Mouse (Mus musculus) intestine, embryonic 15.5 days (tissue): Measurements from ENCODE around the gene Gm6034. TPM values are rescaled to one million over a fixed set of nuclear protein-coding genes. Genes with fewer than 3 reads are reported as not detected.
"Not testable (repeated sequence)": the region's sequence is repeated elsewhere in the genome, so short reads cannot be mapped to it uniquely, and the experiment has no call there.

ENCODE experiments used
- ATAC-seq: fragments of 200-750 bp; cut with Nextera tagmentation; 2 replicates; pipeline ENCODE4 v1.8.0; 2017; ENCODE audit warnings: moderate TSS enrichment, moderate library complexity
- H3K27ac ChIP-seq: fragments of 300-500 bp; sonication (generic); 2 replicates; pipeline ENCODE4 v1.5.1; 2015; ENCODE audit warnings: mild to moderate bottlenecking, inconsistent platforms
- H3K27me3 ChIP-seq: fragments of 300-500 bp; sonication (generic); replicated peaks from 2 replicates; pipeline ENCODE4 v1.6.1; 2015; ENCODE audit warnings: inconsistent platforms
- H3K36me3 ChIP-seq: fragments of 300-500 bp; sonication (generic); 2 replicates; pipeline ENCODE4 v1.6.1; 2015; ENCODE audit warnings: inconsistent platforms
- H3K4me1 ChIP-seq: fragments of 300-500 bp; sonication (generic); replicated peaks from 2 replicates; pipeline ENCODE4 v1.6.1; 2015; ENCODE audit warnings: inconsistent platforms
- H3K4me2 ChIP-seq: fragments of 300-500 bp; sonication (generic); replicated peaks from 2 replicates; pipeline ENCODE4 v1.6.1; 2015; ENCODE audit warnings: mild to moderate bottlenecking, inconsistent platforms
- H3K4me3 ChIP-seq: fragments of 300-500 bp; sonication (generic); replicated peaks from 2 replicates; pipeline ENCODE4 v1.5.1; 2015; ENCODE audit warnings: inconsistent platforms
- H3K9ac ChIP-seq: fragments of 300-500 bp; sonication (generic); 2 replicates; pipeline ENCODE4 v1.6.1; 2015; ENCODE audit warnings: inconsistent platforms
- H3K9me3 ChIP-seq: fragments of 300-500 bp; sonication (generic); 2 replicates; pipeline ENCODE4 v1.6.1; 2016; ENCODE audit warnings: inconsistent platforms
- WGBS: fragments of 180-500 bp; shearing (Covaris S2); methylation state at CpG from one replicate; pipeline ENCODE4 v1.1.7; 2015; 5-methylcytosine and 5-hydroxymethylcytosine counted together
- polyA plus RNA-seq: library from polyadenylated mRNA; unstranded; fragments of >200 nt; fragmentation: Nextera tagmentation; extraction: Ambion mirVana; gene quantifications from 2 replicates; pipeline ENCODE4 v1.2.1, GENCODE M21; 2015

Gm6034 gene
- polyA plus RNA-seq: 0.11 and 0.25 TPM in 2 replicates

- peak within 1 kb of the TSS; percentile 41 for H3K4me3 ChIP-seq
- ATAC-seq: peak; percentile 99
- H3K4me2 ChIP-seq: peak within 1 kb of the TSS; percentile 78
- H3K27ac ChIP-seq: 0 out of 2 replicates have a peak within 1 kb of the TSS, but pooled peaks have one; percentile 22
- H3K9ac ChIP-seq: peak within 1 kb of the TSS; percentile 37
- not testable (repeated sequence) for H3K4me1 ChIP-seq, H3K36me3 ChIP-seq, H3K27me3 ChIP-seq, H3K9me3 ChIP-seq
- under 1% methylated on average over 12 of the region's 12 CpGs for WGBS
Observed at GRCm38 (mm10) chr17:36042610-36043169, at the start of gene Gm6034, which contains the start of gene H2-T22. TSS of gene Gm6034 (plus strand) at chr17:36042961. TSS of gene H2-T22 (minus strand) at chr17:36042747.

- H3K27me3 ChIP-seq: no peaks in the 10 kb centered on the region
- peaks cover 14% of the 10 kb centered on the region for H3K4me1 ChIP-seq
- WGBS: 6% methylated on average over 17 of the region's 17 CpGs
- no peak overlapping the region for H3K27ac ChIP-seq
- peak overlapping the region; percentile 66 for H3K4me2 ChIP-seq
- no peak overlapping the region; the same call in 1 of the 2 replicates for H3K4me3 ChIP-seq
- H3K9me3 ChIP-seq: no peaks in the 10 kb centered on the region
- 0 out of 2 replicates have a peak, but pooled peaks cover 7% of the 10 kb centered on the region for H3K36me3 ChIP-seq
- H3K9ac ChIP-seq: no peak overlapping the region
- ATAC-seq: peak; percentile 68
Observed at GRCm38 (mm10) chr17:35993675-35994074, 49.1 kb upstream of the Gm6034 start.

- Histone ChIP-seq H3K4me3 (peak overlapping the region; percentile 45), H3K4me1 (peaks cover 14% of the 10 kb centered on the region), H3K27me3 (no peaks in the 10 kb centered on the region), H3K4me2 (peak overlapping the region; percentile 66), H3K9ac (peak overlapping the region; percentile 43), H3K27ac (no peak overlapping the region), H3K36me3 (0 out of 2 replicates have a peak, but pooled peaks cover 3% of the 10 kb centered on the region), H3K9me3 (no peaks in the 10 kb centered on the region)
- WGBS: 4% methylated on average over 31 of the region's 31 CpGs
- peak; percentile 71 for ATAC-seq
Observed at GRCm38 (mm10) chr17:35994175-35994878, 48.4 kb upstream of the Gm6034 start.

- Histone ChIP-seq H3K4me3 (peak overlapping the region; percentile 45), H3K9ac (peak overlapping the region; percentile 43), H3K4me1 (peaks cover 14% of the 10 kb centered on the region), H3K9me3 (no peaks in the 10 kb centered on the region), H3K27ac (no peak overlapping the region), H3K36me3 (no peaks in the 10 kb centered on the region), H3K27me3 (no peaks in the 10 kb centered on the region), H3K4me2 (peak overlapping the region; percentile 66)
- 4% methylated on average over 14 of the region's 14 CpGs for WGBS
- ATAC-seq: no peak
Observed at GRCm38 (mm10) chr17:35994879-35995240, 47.9 kb upstream of the Gm6034 start.

GRCm38 (mm10) chr17:35996949-35997348, 45.8 kb upstream of the Gm6034 start:
- 2% methylated on average over 11 of the region's 11 CpGs for WGBS
- peak; percentile 70 for ATAC-seq
- no peaks in the 10 kb centered on the region for H3K36me3 ChIP-seq
- no peak overlapping the region for H3K27ac ChIP-seq
- H3K9me3 ChIP-seq: no peaks in the 10 kb centered on the region
- no peak overlapping the region for H3K4me3 ChIP-seq
- H3K27me3 ChIP-seq: no peaks in the 10 kb centered on the region
- H3K4me2 ChIP-seq: no peak overlapping the region
- H3K9ac ChIP-seq: no peak overlapping the region
- H3K4me1 ChIP-seq: peaks cover 11% of the 10 kb centered on the region

GRCm38 (mm10) chr17:35997713-35998510, 44.8 kb upstream of the Gm6034 start:
- H3K27me3 ChIP-seq: no peaks in the 10 kb centered on the region
- no peak overlapping the region for H3K9ac ChIP-seq
- no peak overlapping the region for H3K27ac ChIP-seq
- H3K4me3 ChIP-seq: no peak overlapping the region
- no peaks in the 10 kb centered on the region for H3K9me3 ChIP-seq
- 0 out of 2 replicates have a peak, but pooled peaks cover 10% of the 10 kb centered on the region for H3K4me1 ChIP-seq
- H3K4me2 ChIP-seq: 0 out of 2 replicates have a peak overlapping the region, but pooled peaks have one; percentile 6
- ATAC-seq: no peak
- WGBS: 56% methylated on average over 12 of the region's 12 CpGs
- H3K36me3 ChIP-seq: no peaks in the 10 kb centered on the region

- Histone ChIP-seq H3K27me3 (no peaks in the 10 kb centered on the region), H3K9me3 (no peaks in the 10 kb centered on the region), H3K4me3 (no peak overlapping the region), H3K9ac (no peak overlapping the region), H3K36me3 (no peaks in the 10 kb centered on the region), H3K4me2 (no peak overlapping the region), H3K4me1 (0 out of 2 replicates have a peak, but pooled peaks cover 10% of the 10 kb centered on the region), H3K27ac (no peak overlapping the region)
- 83% methylated on average over 6 of the region's 6 CpGs for WGBS
- no peak for ATAC-seq
Observed at GRCm38 (mm10) chr17:35998545-35999305, 44.0 kb upstream of the Gm6034 start.

- no peak overlapping the region for H3K9ac ChIP-seq
- no peaks in the 10 kb centered on the region for H3K27me3 ChIP-seq
- no peaks in the 10 kb centered on the region for H3K9me3 ChIP-seq
- no peak overlapping the region for H3K4me3 ChIP-seq
- ATAC-seq: no peak
- H3K4me2 ChIP-seq: no peak overlapping the region
- 0 out of 2 replicates have a peak, but pooled peaks cover 8% of the 10 kb centered on the region for H3K4me1 ChIP-seq
- H3K36me3 ChIP-seq: no peaks in the 10 kb centered on the region
- no peak overlapping the region for H3K27ac ChIP-seq
- WGBS: 78% methylated on average over 7 of the region's 7 CpGs
Observed at GRCm38 (mm10) chr17:35999356-35999755, 43.4 kb upstream of the Gm6034 start.

GRCm38 (mm10) chr17:36000349-36000748, 42.4 kb upstream of the Gm6034 start:
- Histone ChIP-seq H3K27ac (no peak overlapping the region), H3K36me3 (no peaks in the 10 kb centered on the region), H3K9ac (no peak overlapping the region), H3K4me2 (no peak overlapping the region), H3K27me3 (no peaks in the 10 kb centered on the region), H3K9me3 (no peaks in the 10 kb centered on the region), H3K4me1 (0 out of 2 replicates have a peak, but pooled peaks cover 7% of the 10 kb centered on the region), H3K4me3 (no peak overlapping the region)
- ATAC-seq: no peak
- 64% methylated on average over 4 of the region's 4 CpGs for WGBS

- H3K27ac ChIP-seq: no peak overlapping the region
- no peak overlapping the region for H3K9ac ChIP-seq
- ATAC-seq: no peak
- no peaks in the 10 kb centered on the region for H3K36me3 ChIP-seq
- no peaks in the 10 kb centered on the region for H3K9me3 ChIP-seq
- H3K4me1 ChIP-seq: 0 out of 2 replicates have a peak, but pooled peaks cover 4% of the 10 kb centered on the region
- no peaks in the 10 kb centered on the region for H3K27me3 ChIP-seq
- WGBS: 81% methylated on average over 12 of the region's 12 CpGs
- H3K4me3 ChIP-seq: no peak overlapping the region
- H3K4me2 ChIP-seq: no peak overlapping the region
Observed at GRCm38 (mm10) chr17:36001121-36001897, 41.5 kb upstream of the Gm6034 start.

- peak; percentile 26; the same call in 1 of the 2 replicates for ATAC-seq
- WGBS: 98% methylated on average over 6 of the region's 6 CpGs
- Histone ChIP-seq H3K4me2 (no peak overlapping the region), H3K36me3 (no peaks in the 10 kb centered on the region), H3K9ac (no peak overlapping the region), H3K4me3 (no peak overlapping the region), H3K27me3 (no peaks in the 10 kb centered on the region), H3K27ac (no peak overlapping the region), H3K9me3 (no peaks in the 10 kb centered on the region), H3K4me1 (0 out of 2 replicates have a peak, but pooled peaks cover 4% of the 10 kb centered on the region)
Observed at GRCm38 (mm10) chr17:36001966-36002365, 40.8 kb upstream of the Gm6034 start.
